Mouse (Mus musculus): ENCODE results near the gene Id2. TPM values are rescaled to one million over a fixed set of nuclear protein-coding genes. Genes with fewer than 3 reads are reported as not detected.

Id2 gene
- polyA plus RNA-seq, 1 experiment, result 130 TPM

GRCm38 (mm10) chr12:25073374-25073773 is 23.6 kb downstream of the Id2 start:
- no peak for DNase-seq (ENCODE audit: low read depth)

GRCm38 (mm10) chr12:25062264-25062663 is 34.7 kb downstream of the Id2 start:
- no peak for TF ChIP-seq POLR2A (IDR thresholded peaks at IDR 0.05; ENCODE audit: borderline replicate concordance, extremely low read depth, insufficient read depth, insufficient read length, poor library complexity, severe bottlenecking)
- no peak for TF ChIP-seq CTCF (IDR thresholded peaks at IDR 0.05; ENCODE audit: borderline replicate concordance, extremely low read depth, insufficient read depth, insufficient read length)
- DNase-seq (ENCODE audit: low read depth), result no peak

More at GRCm38 (mm10) chr12:25073374-25073773, 23.6 kb downstream of the Id2 start:
- no peak for TF ChIP-seq CTCF (IDR thresholded peaks at IDR 0.05; ENCODE audit: borderline replicate concordance, extremely low read depth, insufficient read depth, insufficient read length)

- peak; percentile 75 for DNase-seq (ENCODE audit: low read depth)
- TF ChIP-seq POLR2A (IDR thresholded peaks at IDR 0.05; ENCODE audit: borderline replicate concordance, extremely low read depth, insufficient read depth, insufficient read length, poor library complexity, severe bottlenecking), result no peak
- no peak for TF ChIP-seq CTCF (IDR thresholded peaks at IDR 0.05; ENCODE audit: borderline replicate concordance, extremely low read depth, insufficient read depth, insufficient read length)
Measured at GRCm38 (mm10) chr12:25060901-25061300, 36.0 kb downstream of the Id2 start.

- TF ChIP-seq CTCF (IDR thresholded peaks at IDR 0.05; ENCODE audit: borderline replicate concordance, extremely low read depth, insufficient read depth, insufficient read length) (no peak), POLR2A (IDR thresholded peaks at IDR 0.05; ENCODE audit: borderline replicate concordance, extremely low read depth, insufficient read depth, insufficient read length, poor library complexity, severe bottlenecking) (no peak)
- DNase-seq (ENCODE audit: low read depth), result peak; percentile 51
Measured at GRCm38 (mm10) chr12:25059487-25060200, 37.3 kb downstream of the Id2 start.

GRCm38 (mm10) chr12:25054963-25055362 is 42.0 kb downstream of the Id2 start:
- DNase-seq (ENCODE audit: low read depth), result peak; percentile 27
- TF ChIP-seq CTCF (IDR thresholded peaks at IDR 0.05; ENCODE audit: borderline replicate concordance, extremely low read depth, insufficient read depth, insufficient read length), result no peak
- no peak for TF ChIP-seq POLR2A (IDR thresholded peaks at IDR 0.05; ENCODE audit: borderline replicate concordance, extremely low read depth, insufficient read depth, insufficient read length, poor library complexity, severe bottlenecking)

GRCm38 (mm10) chr12:25054511-25054910 is 42.4 kb downstream of the Id2 start:
- TF ChIP-seq POLR2A (IDR thresholded peaks at IDR 0.05; ENCODE audit: borderline replicate concordance, extremely low read depth, insufficient read depth, insufficient read length, poor library complexity, severe bottlenecking) (no peak), CTCF (IDR thresholded peaks at IDR 0.05; ENCODE audit: borderline replicate concordance, extremely low read depth, insufficient read depth, insufficient read length) (no peak)

GRCm38 (mm10) chr12:25049253-25049652 is 47.7 kb downstream of the Id2 start:
- no peak for DNase-seq (ENCODE audit: low read depth)
- TF ChIP-seq POLR2A (IDR thresholded peaks at IDR 0.05; ENCODE audit: borderline replicate concordance, extremely low read depth, insufficient read depth, insufficient read length, poor library complexity, severe bottlenecking) (no peak), CTCF (IDR thresholded peaks at IDR 0.05; ENCODE audit: borderline replicate concordance, extremely low read depth, insufficient read depth, insufficient read length) (no peak)

More at GRCm38 (mm10) chr12:25054511-25054910, 42.4 kb downstream of the Id2 start:
- no peak for DNase-seq (ENCODE audit: low read depth)

- no peak for DNase-seq (ENCODE audit: low read depth)
- TF ChIP-seq CTCF (IDR thresholded peaks at IDR 0.05; ENCODE audit: borderline replicate concordance, extremely low read depth, insufficient read depth, insufficient read length) (no peak), POLR2A (IDR thresholded peaks at IDR 0.05; ENCODE audit: borderline replicate concordance, extremely low read depth, insufficient read depth, insufficient read length, poor library complexity, severe bottlenecking) (no peak)
Measured at GRCm38 (mm10) chr12:25044579-25044978, 52.4 kb downstream of the Id2 start.

- TF ChIP-seq POLR2A (IDR thresholded peaks at IDR 0.05; ENCODE audit: borderline replicate concordance, extremely low read depth, insufficient read depth, insufficient read length, poor library complexity, severe bottlenecking) (no peak), CTCF (IDR thresholded peaks at IDR 0.05; ENCODE audit: borderline replicate concordance, extremely low read depth, insufficient read depth, insufficient read length) (no peak)
Measured at GRCm38 (mm10) chr12:25044056-25044455, 52.9 kb downstream of the Id2 start.

More at GRCm38 (mm10) chr12:25044056-25044455, 52.9 kb downstream of the Id2 start:
- no peak for DNase-seq (ENCODE audit: low read depth)

Other genes with a start within 250 kb of the Id2 start
- 205 and 265 TPM in 2 replicates for gene Kidins220, start 122.2 kb downstream of the Id2 start, polyA plus RNA-seq (2012; rRNA removed)